Mouse (Mus musculus) forebrain, embryonic 12.5 days (tissue): ENCODE data around the gene Ikzf2. TPM values are rescaled to one million over a fixed set of nuclear protein-coding genes. Genes with fewer than 3 reads are reported as not detected.
A peak's percentile ranks its signal among the peaks of the same experiment; 100 is the strongest.

Experiments used
- ATAC-seq: fragments of 200-750 bp; cut with Nextera tagmentation; 2 replicates; pipeline ENCODE4 v1.8.0; 2017; ENCODE audit warnings: moderate TSS enrichment; ENCODE audit not compliant: low FRiP score
- H3K27ac ChIP-seq: fragments of 300-500 bp; sonication (generic); 2 replicates; pipeline ENCODE4 v1.5.1; 2016; ENCODE audit warnings: mild to moderate bottlenecking
- H3K27me3 ChIP-seq: fragments of 300-500 bp; sonication (generic); 2 replicates; pipeline ENCODE4 v1.6.1; 2016; ENCODE audit warnings: mild to moderate bottlenecking
- H3K36me3 ChIP-seq: fragments of 300-500 bp; sonication (generic); replicated peaks from 2 replicates; pipeline ENCODE4 v1.6.1; 2016; ENCODE audit warnings: mild to moderate bottlenecking
- H3K4me1 ChIP-seq: fragments of 300-500 bp; sonication (generic); 2 replicates; pipeline ENCODE4 v1.6.1; 2016
- H3K4me2 ChIP-seq: fragments of 300-500 bp; sonication (generic); 2 replicates; pipeline ENCODE4 v1.6.1; 2016; ENCODE audit warnings: mild to moderate bottlenecking, moderate library complexity
- H3K4me3 ChIP-seq: fragments of 300-500 bp; sonication (generic); replicated peaks from 2 replicates; pipeline ENCODE4 v1.5.1; 2016; ENCODE audit warnings: mild to moderate bottlenecking
- H3K9ac ChIP-seq: fragments of 300-500 bp; sonication (generic); 2 replicates; pipeline ENCODE4 v1.6.1; 2016; ENCODE audit warnings: mild to moderate bottlenecking
- H3K9me3 ChIP-seq: fragments of 300-500 bp; sonication (generic); 2 replicates; pipeline ENCODE4 v1.6.1; 2016
- WGBS: fragments of 180-500 bp; shearing (Covaris S2); methylation state at CpG from one replicate; pipeline ENCODE4 v1.1.7; 2016; 5-methylcytosine and 5-hydroxymethylcytosine counted together
- polyA plus RNA-seq: library from polyadenylated mRNA; unstranded; fragments of >200 nt; fragmentation: Nextera tagmentation; extraction: Ambion mirVana; gene quantifications from 2 replicates; pipeline ENCODE4 v1.2.1, GENCODE M21; 2016

Ikzf2 gene
- polyA plus RNA-seq, 1 experiment from 2014 or later, result 5.6 TPM

- H3K9ac ChIP-seq, result peak overlapping the region; percentile 56
- H3K27ac ChIP-seq, result no peak overlapping the region
- H3K4me1 ChIP-seq, result peaks cover 16% of the 10 kb centered on the region
- no peaks in the 10 kb centered on the region for H3K9me3 ChIP-seq
- whole genome bisulfite sequencing, result under 1% methylated on average over 11 of the region's 11 CpGs
- peak overlapping the region; percentile 75 for H3K4me2 ChIP-seq
- H3K36me3 ChIP-seq, result no peaks in the 10 kb centered on the region
- no peak for ATAC-seq
- no peaks in the 10 kb centered on the region for H3K27me3 ChIP-seq
- H3K4me3 ChIP-seq, result peak overlapping the region; percentile 71
Measured at GRCm38 (mm10) chr1:69685049-69685889, 1.8 kb downstream of the Ikzf2 start.

DNA sequence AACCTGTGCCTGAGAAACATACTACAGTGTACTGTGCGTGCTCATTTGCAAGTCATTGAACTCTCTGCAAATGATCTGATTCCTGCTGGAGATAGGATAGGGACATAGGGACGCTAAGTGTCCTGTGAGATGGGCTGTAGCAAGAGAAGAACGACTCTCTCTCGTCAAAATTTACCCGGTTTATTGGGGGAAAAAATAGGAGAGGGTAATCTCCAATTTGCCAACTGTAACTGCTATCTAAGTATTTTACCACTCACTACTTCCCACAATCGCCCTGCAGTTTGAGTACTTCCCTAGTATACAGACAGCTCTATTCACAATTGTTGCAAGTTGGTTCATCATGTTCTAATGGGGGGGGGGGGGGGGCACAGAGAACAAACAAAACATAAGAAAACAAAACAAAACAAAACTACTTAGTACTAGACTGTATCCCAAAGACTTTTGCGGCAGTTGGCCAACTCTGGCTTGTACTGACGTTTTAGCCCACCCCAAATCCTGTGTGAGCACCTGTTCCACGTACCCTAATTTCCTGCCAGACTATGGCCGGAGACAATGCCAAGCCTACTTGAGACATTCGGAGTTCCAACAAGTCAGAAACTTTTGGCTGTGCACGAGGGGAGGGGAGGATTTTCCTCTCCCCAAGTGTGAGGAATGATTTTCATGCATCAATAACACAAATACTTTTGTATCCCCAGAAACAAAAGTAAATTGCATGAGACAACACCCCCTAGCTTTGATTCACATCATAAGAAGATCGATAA lies 2.6 kb downstream of the Ikzf2 start:
- peak overlapping the region; percentile 71 for H3K4me3 ChIP-seq
- no peaks in the 10 kb centered on the region for H3K9me3 ChIP-seq
- no peaks in the 10 kb centered on the region for H3K36me3 ChIP-seq
- ATAC-seq, result no peak
- peak overlapping the region; percentile 75 for H3K4me2 ChIP-seq
- no peak overlapping the region for H3K27ac ChIP-seq
- H3K9ac ChIP-seq, result no peak overlapping the region
- peaks cover 16% of the 10 kb centered on the region for H3K4me1 ChIP-seq
- 29% methylated on average over 13 of the region's 13 CpGs for whole genome bisulfite sequencing
- H3K27me3 ChIP-seq, result no peaks in the 10 kb centered on the region

DNA sequence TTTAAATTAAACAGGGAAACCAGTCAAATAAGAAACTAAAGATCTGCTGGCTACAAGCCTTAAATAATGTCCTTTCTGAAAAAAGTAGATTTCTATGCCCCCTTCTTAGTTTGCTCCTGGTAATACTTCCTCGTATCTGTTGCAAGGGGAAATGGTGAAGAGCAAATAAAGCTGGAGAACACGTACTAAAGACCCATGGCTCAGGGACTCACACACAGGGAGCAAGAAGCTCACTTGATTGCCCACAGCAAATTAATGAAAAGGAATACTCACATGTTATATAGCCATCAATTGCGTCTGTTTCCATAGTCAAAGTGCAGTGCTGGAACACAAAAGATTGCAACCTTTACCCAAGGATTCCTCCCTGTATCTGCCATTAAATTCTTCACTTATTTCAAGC lies 3.2 kb downstream of the Ikzf2 start:
- H3K36me3 ChIP-seq, result no peaks in the 10 kb centered on the region
- H3K4me3 ChIP-seq, result no peak overlapping the region
- no peaks in the 10 kb centered on the region for H3K27me3 ChIP-seq
- no peak overlapping the region for H3K27ac ChIP-seq
- H3K9me3 ChIP-seq, result no peaks in the 10 kb centered on the region
- peaks cover 16% of the 10 kb centered on the region for H3K4me1 ChIP-seq
- no peak overlapping the region for H3K9ac ChIP-seq
- no peak for ATAC-seq
- 71% methylated on average over 3 of the region's 3 CpGs for WGBS
- peak overlapping the region; percentile 75; the same call in 1 of the 2 replicates for H3K4me2 ChIP-seq

- Histone ChIP-seq H3K9me3 (no peaks in the 10 kb centered on the region), H3K4me2 (no peak overlapping the region), H3K4me1 (peaks cover 14% of the 10 kb centered on the region), H3K27ac (no peak overlapping the region), H3K36me3 (no peaks in the 10 kb centered on the region), H3K27me3 (no peaks in the 10 kb centered on the region), H3K4me3 (no peak overlapping the region), H3K9ac (no peak overlapping the region)
- no peak for ATAC-seq
- 86% methylated on average over 8 of the region's 8 CpGs for WGBS
Measured at GRCm38 (mm10) chr1:69683058-69683457, 4.0 kb downstream of the Ikzf2 start.

DNA sequence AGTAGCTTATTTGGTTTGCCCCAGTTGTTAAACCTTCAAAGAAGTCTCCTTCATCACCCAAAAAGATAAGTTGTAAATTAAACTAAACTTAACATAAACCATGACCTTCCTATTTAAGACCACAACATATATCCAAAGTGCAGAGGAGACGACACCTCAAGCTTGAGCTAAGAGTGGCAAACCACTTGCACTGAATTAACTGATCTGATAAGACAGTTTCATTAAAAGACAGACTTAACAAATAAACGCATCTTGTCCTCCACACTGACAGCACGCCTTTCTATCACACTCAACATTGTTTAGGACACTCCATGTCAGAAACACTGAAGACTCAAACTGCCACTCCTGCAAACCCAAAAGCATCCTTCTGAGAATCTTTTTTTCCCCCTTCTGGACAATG lies 4.8 kb downstream of the Ikzf2 start:
- peaks cover 13% of the 10 kb centered on the region for H3K4me1 ChIP-seq
- ATAC-seq, result no peak
- no peaks in the 10 kb centered on the region for H3K9me3 ChIP-seq
- no peak overlapping the region for H3K9ac ChIP-seq
- 89% methylated on average over 3 of the region's 3 CpGs for WGBS
- H3K4me3 ChIP-seq, result no peak overlapping the region
- H3K27ac ChIP-seq, result no peak overlapping the region
- no peaks in the 10 kb centered on the region for H3K36me3 ChIP-seq
- H3K4me2 ChIP-seq, result no peak overlapping the region
- no peaks in the 10 kb centered on the region for H3K27me3 ChIP-seq

DNA sequence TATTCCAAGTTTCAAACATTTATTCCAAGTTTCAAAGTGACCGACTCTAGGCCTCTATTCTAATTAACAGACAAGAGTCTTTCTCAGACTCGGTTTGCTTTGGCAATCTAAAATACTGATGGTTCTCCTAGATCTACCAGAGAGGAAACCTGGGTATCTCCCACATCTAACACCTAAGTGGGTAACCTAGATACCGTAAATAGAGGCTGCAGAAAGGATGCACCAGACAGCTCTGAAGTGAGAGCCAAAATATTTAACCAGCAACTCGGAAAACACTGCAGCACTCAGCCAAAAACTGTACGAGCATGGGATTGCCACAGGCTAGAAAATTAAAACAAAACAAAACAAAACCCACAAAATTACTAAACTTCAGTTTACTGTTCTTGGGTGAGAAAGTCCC lies 6.0 kb downstream of the Ikzf2 start:
- Histone ChIP-seq H3K9me3 (no peaks in the 10 kb centered on the region), H3K4me3 (no peak overlapping the region), H3K4me1 (peaks cover 13% of the 10 kb centered on the region), H3K36me3 (no peaks in the 10 kb centered on the region), H3K27ac (no peak overlapping the region), H3K4me2 (no peak overlapping the region), H3K9ac (no peak overlapping the region), H3K27me3 (no peaks in the 10 kb centered on the region)
- 82% methylated on average over 5 of the region's 5 CpGs for WGBS
- no peak for ATAC-seq

GRCm38 (mm10) chr1:69680501-69680900 lies 6.5 kb downstream of the Ikzf2 start:
- no peaks in the 10 kb centered on the region for H3K27me3 ChIP-seq
- H3K9me3 ChIP-seq, result no peaks in the 10 kb centered on the region
- WGBS, result 94% methylated on average over 4 of the region's 4 CpGs
- no peak overlapping the region for H3K27ac ChIP-seq
- peaks cover 13% of the 10 kb centered on the region for H3K4me1 ChIP-seq
- no peak overlapping the region for H3K4me3 ChIP-seq
- ATAC-seq, result no peak
- no peaks in the 10 kb centered on the region for H3K36me3 ChIP-seq
- H3K9ac ChIP-seq, result no peak overlapping the region
- no peak overlapping the region for H3K4me2 ChIP-seq

DNA sequence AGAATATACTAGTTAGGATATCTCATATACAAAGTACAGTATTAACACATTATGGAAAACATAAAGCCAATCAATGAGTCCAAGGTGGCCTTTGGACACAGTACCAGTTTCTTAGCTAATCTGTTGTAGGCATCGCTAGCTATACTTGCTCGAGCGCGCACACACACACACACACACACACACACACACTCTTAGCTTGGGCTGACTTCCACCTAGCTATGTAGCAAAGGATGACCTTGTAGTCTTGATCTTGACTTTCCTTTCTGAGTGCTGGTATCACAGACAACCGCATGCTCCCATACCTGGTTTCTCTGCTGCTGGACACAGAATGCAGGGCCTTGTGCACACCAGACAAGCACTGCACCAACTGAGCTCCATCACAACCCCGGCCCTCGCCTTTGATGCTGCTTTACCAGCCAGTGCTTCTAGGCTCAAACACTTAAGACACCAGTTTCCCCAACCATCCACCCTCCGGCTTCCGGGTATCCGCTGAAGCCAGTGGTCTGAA lies 17.1 kb downstream of the Ikzf2 start:
- H3K9ac ChIP-seq, result no peak overlapping the region
- no peaks in the 10 kb centered on the region for H3K36me3 ChIP-seq
- H3K27ac ChIP-seq, result no peak overlapping the region
- H3K4me3 ChIP-seq, result no peak overlapping the region
- no peak for ATAC-seq
- H3K4me1 ChIP-seq, result no peaks in the 10 kb centered on the region
- H3K4me2 ChIP-seq, result no peak overlapping the region
- 92% methylated on average over 10 of the region's 10 CpGs for WGBS
- H3K27me3 ChIP-seq, result no peaks in the 10 kb centered on the region
- no peaks in the 10 kb centered on the region for H3K9me3 ChIP-seq

GRCm38 (mm10) chr1:69667456-69667855 lies 19.6 kb downstream of the Ikzf2 start:
- Histone ChIP-seq H3K36me3 (no peaks in the 10 kb centered on the region), H3K27me3 (no peaks in the 10 kb centered on the region), H3K4me2 (no peak overlapping the region), H3K4me3 (no peak overlapping the region), H3K27ac (no peak overlapping the region), H3K9ac (no peak overlapping the region), H3K9me3 (no peaks in the 10 kb centered on the region), H3K4me1 (no peaks in the 10 kb centered on the region)
- 92% methylated on average over 5 of the region's 5 CpGs for WGBS
- no peak for ATAC-seq

DNA sequence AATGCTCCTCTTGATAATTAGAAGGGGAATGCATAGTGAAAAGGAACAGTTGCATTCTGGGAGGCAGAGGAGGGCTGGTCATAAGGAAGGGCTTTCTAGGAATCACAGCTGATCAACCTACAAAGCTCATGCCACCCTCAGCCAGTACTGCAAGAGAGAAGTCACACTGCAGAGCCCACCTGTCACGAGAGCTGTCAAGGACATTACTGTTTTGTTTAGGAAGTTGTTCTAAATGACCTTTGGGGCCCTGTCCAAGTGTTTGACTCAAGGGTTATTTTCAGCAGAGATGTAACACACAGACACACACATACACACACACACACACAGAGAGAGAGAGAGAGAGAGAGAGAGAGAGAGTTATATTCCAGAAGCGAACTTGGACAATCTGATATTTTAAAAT lies 27.3 kb downstream of the Ikzf2 start:
- Histone ChIP-seq H3K4me1 (peaks cover 10% of the 10 kb centered on the region), H3K4me2 (no peak overlapping the region), H3K9ac (no peak overlapping the region), H3K27ac (no peak overlapping the region), H3K9me3 (no peaks in the 10 kb centered on the region), H3K4me3 (no peak overlapping the region), H3K27me3 (no peaks in the 10 kb centered on the region), H3K36me3 (no peaks in the 10 kb centered on the region)
- WGBS, result 77% methylated on average over 2 of the region's 2 CpGs
- no peak for ATAC-seq

DNA sequence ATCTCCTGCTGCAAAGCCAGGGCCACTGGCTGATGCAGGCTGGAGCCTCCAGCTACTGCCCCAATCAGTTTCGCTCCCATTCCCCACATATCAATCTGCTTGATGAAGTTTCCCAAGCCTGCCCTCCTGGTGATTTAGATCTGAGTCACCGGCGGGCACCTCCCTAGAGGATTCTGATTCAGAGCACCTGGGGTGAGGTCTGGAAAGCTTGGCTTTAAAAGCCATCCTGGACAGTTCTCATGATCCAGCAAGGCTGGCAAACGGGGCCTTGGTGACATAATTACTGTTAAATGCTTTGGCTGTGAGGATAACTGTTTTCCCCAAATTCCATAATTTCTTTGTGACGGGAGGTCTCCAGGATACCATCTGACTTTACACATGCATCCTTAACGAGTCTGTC lies 29.0 kb downstream of the Ikzf2 start:
- Histone ChIP-seq H3K9ac (no peak overlapping the region), H3K27ac (no peak overlapping the region), H3K36me3 (no peaks in the 10 kb centered on the region), H3K4me1 (peaks cover 10% of the 10 kb centered on the region), H3K9me3 (no peaks in the 10 kb centered on the region), H3K4me2 (no peak overlapping the region), H3K27me3 (no peaks in the 10 kb centered on the region), H3K4me3 (no peak overlapping the region)
- 37% methylated on average over 6 of the region's 6 CpGs for WGBS
- ATAC-seq, result no peak

GRCm38 (mm10) chr1:69657455-69657854 lies 29.6 kb downstream of the Ikzf2 start:
- Histone ChIP-seq H3K27me3 (no peaks in the 10 kb centered on the region), H3K4me2 (no peak overlapping the region), H3K9me3 (no peaks in the 10 kb centered on the region), H3K27ac (no peak overlapping the region), H3K9ac (no peak overlapping the region), H3K4me3 (no peak overlapping the region), H3K4me1 (peaks cover 10% of the 10 kb centered on the region), H3K36me3 (no peaks in the 10 kb centered on the region)
- no peak for ATAC-seq
- 84% methylated on average over 3 of the region's 3 CpGs for WGBS
